Mouse (Mus musculus): ENCODE results near the gene Rnf7. TPM values are rescaled to one million over a fixed set of nuclear protein-coding genes. Genes with fewer than 3 reads are reported as not detected.
"Not testable (repeated sequence)": the region's sequence is repeated elsewhere in the genome, so short reads cannot be mapped to it uniquely, and the experiment has no call there.

Gene Rnf7
- 10 to 100 TPM; 58.2 to 58.6 TPM for total RNA-seq (2021)

- intact Hi-C loops (cut with DNase I), result loop anchor here (1.0 kb wide), 1 partner anchor 115 kb away; no protein-coding TSS in a partner anchor
- peak; percentile 99 for DNase-seq (ENCODE audit: low spot score in 2 of 2)
Observed at GRCm38 (mm10) chr9:96478071-96478888, at the start of gene Rnf7. Gene Rnf7, minus strand, starts transcription at chr9:96478675.

- intact Hi-C loops (cut with DNase I), result no loop called here
Observed at GRCm38 (mm10) chr9:96526011-96526410, 47.5 kb upstream of the Rnf7 start.

GRCm38 (mm10) chr9:96524972-96525506, 46.6 kb upstream of the Rnf7 start, which contains the start of gene Gm28729:
Gene Gm28729, minus strand, starts transcription at chr9:96525264.
- no peak for DNase-seq (ENCODE audit: low spot score in 2 of 2)
- intact Hi-C loops (cut with DNase I), result no loop called here

More at GRCm38 (mm10) chr9:96526011-96526410, 47.5 kb upstream of the Rnf7 start:
- DNase-seq (ENCODE audit: low spot score in 2 of 2), result no peak

- DNase-seq (ENCODE audit: low spot score in 2 of 2), result no peak
- intact Hi-C loops (cut with DNase I), result no loop called here
Observed at GRCm38 (mm10) chr9:96523148-96523547, 44.7 kb upstream of the Rnf7 start.

GRCm38 (mm10) chr9:96521574-96521973, 43.1 kb upstream of the Rnf7 start:
- DNase-seq (ENCODE audit: low spot score in 2 of 2); intact Hi-C loops (cut with DNase I): not testable (repeated sequence)

- no peak for DNase-seq (ENCODE audit: low spot score in 2 of 2)
- intact Hi-C loops (cut with DNase I), result no loop called here
Observed at GRCm38 (mm10) chr9:96517429-96517828, 39.0 kb upstream of the Rnf7 start.

- intact Hi-C loops (cut with DNase I), result no loop called here
- DNase-seq (ENCODE audit: low spot score in 2 of 2), result no peak
Observed at GRCm38 (mm10) chr9:96516806-96517205, 38.3 kb upstream of the Rnf7 start.

GRCm38 (mm10) chr9:96515737-96516136, 37.3 kb upstream of the Rnf7 start:
- DNase-seq (ENCODE audit: low spot score in 2 of 2), result peak in 1 of 2 experiments; percentile 78
- intact Hi-C loops (cut with DNase I), result no loop called here

- intact Hi-C loops (cut with DNase I), result no loop called here
- no peak for DNase-seq (ENCODE audit: low spot score in 2 of 2)
Observed at GRCm38 (mm10) chr9:96514278-96514677, 35.8 kb upstream of the Rnf7 start.

GRCm38 (mm10) chr9:96506011-96506498, 27.6 kb upstream of the Rnf7 start:
- intact Hi-C loops (cut with DNase I), result no loop called here
- peak; percentile 23 to 29 for DNase-seq (ENCODE audit: low spot score in 2 of 2)

GRCm38 (mm10) chr9:96505156-96505555, 26.7 kb upstream of the Rnf7 start:
- DNase-seq (ENCODE audit: low spot score in 2 of 2), result no peak
- intact Hi-C loops (cut with DNase I), result no loop called here

- DNase-seq (ENCODE audit: low spot score in 2 of 2), result no peak
- intact Hi-C loops (cut with DNase I), result no loop called here
Observed at GRCm38 (mm10) chr9:96504116-96504895, 25.8 kb upstream of the Rnf7 start.

- intact Hi-C loops (cut with DNase I), result no loop called here
Observed at GRCm38 (mm10) chr9:96502856-96503610, 24.6 kb upstream of the Rnf7 start.

GRCm38 (mm10) chr9:96501217-96501616, 22.7 kb upstream of the Rnf7 start:
- DNase-seq (ENCODE audit: low spot score in 2 of 2), result no peak
- intact Hi-C loops (cut with DNase I), result no loop called here

More at GRCm38 (mm10) chr9:96502856-96503610, 24.6 kb upstream of the Rnf7 start:
- DNase-seq (ENCODE audit: low spot score in 2 of 2), result peak in 1 of 2 experiments; percentile 36

- DNase-seq (ENCODE audit: low spot score in 2 of 2), result no peak
- intact Hi-C loops (cut with DNase I), result loop anchor here (5.0 kb wide), 1 partner anchor 141 kb away; no protein-coding TSS in a partner anchor
Observed at GRCm38 (mm10) chr9:96493212-96493611, 14.7 kb upstream of the Rnf7 start.

GRCm38 (mm10) chr9:96491810-96492209, 13.3 kb upstream of the Rnf7 start:
- DNase-seq (ENCODE audit: low spot score in 2 of 2), result no peak

GRCm38 (mm10) chr9:96487869-96488268, 9.4 kb upstream of the Rnf7 start:
- DNase-seq (ENCODE audit: low spot score in 2 of 2); intact Hi-C loops (cut with DNase I): not testable (repeated sequence)

More at GRCm38 (mm10) chr9:96491810-96492209, 13.3 kb upstream of the Rnf7 start:
- intact Hi-C loops (cut with DNase I), result loop anchor here (5.0 kb wide), 1 partner anchor 140 kb away; no protein-coding TSS in a partner anchor

GRCm38 (mm10) chr9:96483648-96484047, 5.2 kb upstream of the Rnf7 start:
- no peak for DNase-seq (ENCODE audit: low spot score in 2 of 2)
- intact Hi-C loops (cut with DNase I), result no loop called here

GRCm38 (mm10) chr9:96483028-96483427, 4.6 kb upstream of the Rnf7 start:
- intact Hi-C loops (cut with DNase I), result no loop called here

More at GRCm38 (mm10) chr9:96483028-96483427, 4.6 kb upstream of the Rnf7 start:
- no peak for DNase-seq (ENCODE audit: low spot score in 2 of 2)
